Mouse (Mus musculus): ENCODE data around the gene Prkd1. TPM values are rescaled to one million over a fixed set of nuclear protein-coding genes. Genes with fewer than 3 reads are reported as not detected.
"Not testable (repeated sequence)": the region's sequence is repeated elsewhere in the genome, so short reads cannot be mapped to it uniquely, and the experiment has no call there.

The Prkd1 gene
- total and polyA plus RNA-seq, 3 experiments, result 0.05 TPM; not detected in 2

DNA sequence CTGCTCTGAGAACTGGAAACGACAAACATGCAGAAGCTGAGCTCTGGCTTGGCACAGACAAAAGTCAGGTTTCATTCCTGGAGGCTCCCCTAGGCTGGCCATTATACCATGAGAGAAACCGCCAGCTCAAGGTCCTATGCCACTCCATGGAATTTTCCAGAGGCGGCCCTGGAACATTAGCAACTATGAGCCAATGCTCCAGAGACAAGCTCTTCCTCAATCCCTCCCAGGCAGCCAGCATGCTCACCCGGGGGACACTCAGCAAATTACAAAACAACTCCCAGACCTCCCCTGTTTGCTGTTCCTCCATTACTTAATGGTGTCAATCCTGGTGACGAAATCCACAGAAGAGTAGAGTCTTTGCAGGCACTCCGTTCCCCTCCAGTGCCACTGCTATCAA, 14.5 kb downstream of the Prkd1 start:
- H3K36me3 ChIP-seq (replicated peaks), result no peaks in the 10 kb centered on the region
- no peaks in the 10 kb centered on the region for H3K9me3 ChIP-seq (replicated peaks)
- H3K4me1 ChIP-seq (ENCODE audit: insufficient read depth, low read depth, low read length), result no peaks in the 10 kb centered on the region
- H3K27me3 ChIP-seq (ENCODE audit: insufficient read depth, low read length), result no peaks in the 10 kb centered on the region
- ATAC-seq (ENCODE audit: extremely low read depth, insufficient number of reproducible peaks, low FRiP score, poor library complexity, severe bottlenecking) (no peak), DNase-seq (ENCODE audit: low spot score) (no peak)
- no peak overlapping the region for H3K4me3 ChIP-seq (ENCODE audit: low read depth, low read length)
- TF ChIP-seq GATA2 (IDR thresholded peaks at IDR 0.05; ENCODE audit: borderline replicate concordance, low read depth, low read length) (no peak), POLR2AphosphoS5 (IDR thresholded peaks at IDR 0.05; ENCODE audit: insufficient replicate concordance, low read depth, low read length) (no peak), CTCF (IDR thresholded peaks at IDR 0.05; ENCODE audit: low read depth, low read length) (no peak)

DNA sequence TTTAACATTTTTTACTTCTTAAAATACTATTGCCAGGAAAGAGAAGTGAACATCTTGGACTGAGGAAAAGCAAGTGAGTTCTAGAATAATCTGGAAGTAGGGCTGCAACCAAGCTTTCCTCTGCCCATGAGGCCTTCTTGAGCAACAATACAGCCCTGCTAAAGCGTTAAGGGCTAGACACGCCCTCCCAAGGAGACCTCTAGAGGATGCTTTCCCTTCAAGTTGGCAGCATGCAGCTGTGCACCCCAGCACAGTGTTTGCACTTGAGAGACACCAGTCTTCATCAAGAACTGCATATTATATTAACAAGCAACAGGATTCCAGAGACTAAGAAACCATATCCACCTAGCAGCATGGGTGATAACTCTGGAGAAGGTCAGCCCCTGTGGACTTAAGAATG, 22.8 kb downstream of the Prkd1 start:
- H3K9me3 ChIP-seq (replicated peaks); ATAC-seq (ENCODE audit: extremely low read depth, insufficient number of reproducible peaks, low FRiP score, poor library complexity, severe bottlenecking); DNase-seq (ENCODE audit: low spot score): not testable (repeated sequence)

DNA sequence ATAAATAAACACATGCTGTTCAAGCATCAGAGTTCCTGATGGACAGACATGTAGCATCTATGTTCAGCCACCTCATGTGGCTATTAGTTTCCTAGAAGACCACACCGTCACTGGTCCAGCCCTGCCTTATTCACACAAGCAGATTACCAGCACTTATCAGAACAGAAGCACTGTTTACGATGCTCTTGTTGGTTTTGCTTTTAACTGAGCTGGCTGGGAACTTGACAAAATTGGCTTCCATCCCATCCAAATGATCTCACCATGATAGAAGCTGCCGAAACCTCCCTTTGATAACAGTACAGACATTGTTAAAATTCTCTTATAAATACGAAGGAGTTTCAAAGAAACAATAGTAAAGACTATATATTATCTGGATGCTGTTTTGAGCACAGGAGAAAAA, 24.7 kb downstream of the Prkd1 start:
- H3K4me1 ChIP-seq (ENCODE audit: insufficient read depth, low read depth, low read length), result no peaks in the 10 kb centered on the region
- H3K9me3 ChIP-seq (replicated peaks), result peaks cover 7% of the 10 kb centered on the region
- H3K36me3 ChIP-seq (replicated peaks), result no peaks in the 10 kb centered on the region
- TF ChIP-seq GATA1 (IDR thresholded peaks at IDR 0.05; ENCODE audit: borderline replicate concordance, low read length) (no peak), POLR2AphosphoS5 (IDR thresholded peaks at IDR 0.05; ENCODE audit: insufficient replicate concordance, low read depth, low read length) (no peak), GATA2 (IDR thresholded peaks at IDR 0.05; ENCODE audit: borderline replicate concordance, low read depth, low read length) (no peak), CTCF (IDR thresholded peaks at IDR 0.05; ENCODE audit: low read depth, low read length) (no peak), TAL1 (conservative IDR thresholded peaks at IDR 0.05; ENCODE audit: low read depth, low read length) (no peak)
- DNase-seq (ENCODE audit: low spot score) (no peak), ATAC-seq (ENCODE audit: extremely low read depth, insufficient number of reproducible peaks, low FRiP score, poor library complexity, severe bottlenecking) (no peak)
- H3K27me3 ChIP-seq (ENCODE audit: insufficient read depth, low read length), result no peaks in the 10 kb centered on the region
- no peak overlapping the region for H3K4me3 ChIP-seq (ENCODE audit: low read depth, low read length)

More for the DNA sequence above, 22.8 kb downstream of the Prkd1 start:
- H3K36me3 ChIP-seq (replicated peaks); H3K4me3 ChIP-seq (ENCODE audit: low read depth, low read length); H3K4me1 ChIP-seq (ENCODE audit: insufficient read depth, low read depth, low read length); H3K27me3 ChIP-seq (ENCODE audit: insufficient read depth, low read length): not testable (repeated sequence)

DNA sequence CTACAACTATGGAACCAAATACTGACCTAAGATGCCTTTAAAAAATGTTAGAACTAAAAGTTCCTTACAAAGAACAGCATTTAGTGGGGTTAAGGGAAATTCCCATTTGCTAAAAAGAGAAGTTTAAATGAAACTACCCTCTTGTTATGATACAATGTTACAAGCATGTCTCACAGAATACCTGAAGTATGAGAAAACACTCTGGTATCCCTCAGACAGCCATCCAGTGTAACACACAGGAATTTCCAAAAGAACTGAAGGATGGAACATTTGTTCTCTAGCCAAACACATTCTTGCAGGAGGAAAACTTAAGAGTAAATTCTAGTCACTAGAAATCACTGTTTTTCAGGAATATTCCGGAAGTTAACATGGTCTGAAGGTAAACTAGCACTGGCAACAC, 33.0 kb downstream of the Prkd1 start:
- H3K4me1 ChIP-seq (ENCODE audit: insufficient read depth, low read depth, low read length), result no peaks in the 10 kb centered on the region
- H3K9me3 ChIP-seq (replicated peaks), result peaks cover 6% of the 10 kb centered on the region; the same call in 1 of the 2 replicates
- H3K27me3 ChIP-seq (ENCODE audit: insufficient read depth, low read length), result no peaks in the 10 kb centered on the region
- no peak for ATAC-seq (ENCODE audit: extremely low read depth, insufficient number of reproducible peaks, low FRiP score, poor library complexity, severe bottlenecking)
- H3K36me3 ChIP-seq (replicated peaks), result no peaks in the 10 kb centered on the region
- TF ChIP-seq GATA1 (IDR thresholded peaks at IDR 0.05; ENCODE audit: borderline replicate concordance, low read length) (no peak), GATA2 (IDR thresholded peaks at IDR 0.05; ENCODE audit: borderline replicate concordance, low read depth, low read length) (no peak), CTCF (IDR thresholded peaks at IDR 0.05; ENCODE audit: low read depth, low read length) (no peak), TAL1 (conservative IDR thresholded peaks at IDR 0.05; ENCODE audit: low read depth, low read length) (no peak), POLR2AphosphoS5 (IDR thresholded peaks at IDR 0.05; ENCODE audit: insufficient replicate concordance, low read depth, low read length) (no peak)
- H3K4me3 ChIP-seq (ENCODE audit: low read depth, low read length), result no peak overlapping the region
- DNase-seq (ENCODE audit: low spot score), result no peak

DNA sequence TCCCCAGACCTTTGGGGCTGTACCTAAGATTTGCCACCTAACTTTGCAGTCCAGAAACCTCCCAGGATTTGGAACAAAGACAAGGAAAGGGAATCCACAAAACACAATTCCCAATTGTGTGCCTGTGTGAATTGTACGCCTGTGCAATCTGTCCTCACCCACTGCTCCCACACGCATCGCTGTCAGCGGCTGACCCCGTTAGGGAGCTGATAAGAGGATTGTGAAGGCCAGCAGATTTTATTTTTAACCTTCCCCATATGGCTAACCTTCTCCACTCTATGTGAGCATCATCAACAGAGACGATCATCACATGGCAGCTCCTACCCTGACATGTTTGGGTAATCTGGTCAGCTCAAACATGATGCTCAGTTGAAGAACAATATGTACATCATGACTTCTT, 34.6 kb downstream of the Prkd1 start:
- H3K4me3 ChIP-seq (ENCODE audit: low read depth, low read length), result no peak overlapping the region
- no peak for TF ChIP-seq CTCF (IDR thresholded peaks at IDR 0.05; ENCODE audit: low read depth, low read length)
- TF ChIP-seq GATA2 (IDR thresholded peaks at IDR 0.05; ENCODE audit: borderline replicate concordance, low read depth, low read length), result no peak
- no peak for TF ChIP-seq GATA1 (IDR thresholded peaks at IDR 0.05; ENCODE audit: borderline replicate concordance, low read length)
- no peak for TF ChIP-seq TAL1 (conservative IDR thresholded peaks at IDR 0.05; ENCODE audit: low read depth, low read length)
- TF ChIP-seq POLR2AphosphoS5 (IDR thresholded peaks at IDR 0.05; ENCODE audit: insufficient replicate concordance, low read depth, low read length), result no peak
- no peak for ATAC-seq (ENCODE audit: extremely low read depth, insufficient number of reproducible peaks, low FRiP score, poor library complexity, severe bottlenecking)
- no peak for DNase-seq (ENCODE audit: low spot score)
- no peaks in the 10 kb centered on the region for H3K27me3 ChIP-seq (ENCODE audit: insufficient read depth, low read length)
- H3K9me3 ChIP-seq (replicated peaks), result peaks cover 6% of the 10 kb centered on the region; the same call in 1 of the 2 replicates
- no peaks in the 10 kb centered on the region for H3K4me1 ChIP-seq (ENCODE audit: insufficient read depth, low read depth, low read length)
- H3K36me3 ChIP-seq (replicated peaks), result no peaks in the 10 kb centered on the region

DNA sequence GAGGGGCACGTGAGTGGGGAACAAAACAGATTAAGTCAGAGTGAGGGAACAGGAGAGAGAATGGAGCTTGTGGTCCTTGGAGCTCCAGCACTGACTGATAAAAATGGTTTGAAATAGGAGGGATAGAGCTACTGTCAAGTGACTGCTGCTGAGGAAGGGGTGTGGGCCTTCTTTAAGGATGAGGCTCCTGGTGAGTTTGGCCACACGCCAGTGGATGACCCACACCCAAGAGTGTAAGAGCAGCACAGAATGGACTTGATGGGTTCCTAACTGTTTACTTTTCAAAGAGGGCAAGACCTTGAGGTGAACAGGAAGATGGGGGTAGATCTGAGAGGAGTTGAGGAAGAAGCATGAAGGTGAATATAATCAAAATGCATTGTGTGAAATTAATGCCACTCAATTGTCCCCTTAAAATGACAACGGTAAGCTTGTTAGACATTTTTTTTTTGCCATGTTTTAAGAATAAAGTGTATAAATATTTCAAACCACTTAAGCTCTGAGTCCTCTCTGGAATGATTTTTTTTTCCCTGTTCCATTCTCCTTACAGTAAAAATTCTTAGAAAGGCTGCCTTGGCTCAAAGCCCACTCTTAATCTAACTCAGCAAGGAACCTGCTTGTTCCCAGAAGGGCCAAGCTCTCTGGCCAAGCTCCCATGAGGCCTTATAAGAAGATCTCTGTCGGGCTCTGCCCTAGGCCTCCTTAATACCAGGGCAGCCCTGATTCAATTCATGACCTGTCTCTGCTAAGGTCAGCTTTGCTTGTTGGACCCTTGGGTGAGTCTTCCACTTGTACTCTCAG, 42.0 kb downstream of the Prkd1 start:
- DNase-seq (ENCODE audit: low spot score), result no peak

More for the DNA sequence above, 42.0 kb downstream of the Prkd1 start:
- no peak for ATAC-seq (ENCODE audit: extremely low read depth, insufficient number of reproducible peaks, low FRiP score, poor library complexity, severe bottlenecking)
- peaks cover 3% of the 10 kb centered on the region; the same call in 1 of the 2 replicates for H3K9me3 ChIP-seq (replicated peaks)
- no peaks in the 10 kb centered on the region for H3K27me3 ChIP-seq (ENCODE audit: insufficient read depth, low read length)
- H3K4me1 ChIP-seq (ENCODE audit: insufficient read depth, low read depth, low read length), result no peaks in the 10 kb centered on the region
- TF ChIP-seq GATA1 (IDR thresholded peaks at IDR 0.05; ENCODE audit: borderline replicate concordance, low read length) (no peak), GATA2 (IDR thresholded peaks at IDR 0.05; ENCODE audit: borderline replicate concordance, low read depth, low read length) (no peak), CTCF (IDR thresholded peaks at IDR 0.05; ENCODE audit: low read depth, low read length) (no peak), TAL1 (conservative IDR thresholded peaks at IDR 0.05; ENCODE audit: low read depth, low read length) (no peak), POLR2AphosphoS5 (IDR thresholded peaks at IDR 0.05; ENCODE audit: insufficient replicate concordance, low read depth, low read length) (no peak)
- H3K36me3 ChIP-seq (replicated peaks), result no peaks in the 10 kb centered on the region
- H3K4me3 ChIP-seq (ENCODE audit: low read depth, low read length), result no peak overlapping the region

Measured in G1E (cell line).